Mouse (Mus musculus): ENCODE data around the gene Rem2. TPM values are rescaled to one million over a fixed set of nuclear protein-coding genes. Genes with fewer than 3 reads are reported as not detected.

Gene Rem2
- polyA plus RNA-seq, 1 experiment from 2014 or later, result 39.7 TPM

DNA sequence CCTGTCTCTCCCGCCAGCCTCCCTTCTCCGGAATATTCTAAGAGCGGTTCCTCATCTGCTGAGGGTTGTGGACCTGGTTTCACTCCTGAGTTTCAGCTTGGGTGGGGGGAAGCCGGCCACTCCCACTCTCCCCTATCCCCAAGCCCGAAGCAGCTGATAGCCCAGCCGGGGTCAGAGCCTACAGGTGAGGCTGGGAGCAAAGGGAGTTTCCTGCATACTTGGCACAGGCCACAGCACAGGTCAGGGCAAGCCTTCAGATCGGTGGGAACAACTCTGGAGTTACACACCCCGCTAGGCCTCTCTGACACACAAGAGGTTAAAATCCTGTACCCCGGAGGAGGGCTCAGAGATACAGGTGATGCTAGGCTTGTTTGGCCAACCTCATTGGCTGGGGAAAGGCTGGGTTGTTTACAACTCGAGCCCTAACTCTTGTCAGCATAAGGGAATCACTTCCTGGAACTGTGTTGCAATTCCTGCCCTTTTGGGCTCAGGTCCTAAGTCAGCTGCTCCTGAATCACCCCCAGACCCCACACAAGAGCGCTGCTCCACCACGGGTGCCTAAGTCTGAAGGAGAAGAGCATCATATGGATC, 41.9 kb upstream of the Rem2 start:
- 72% methylated on average over 12 of the region's 12 CpGs for WGBS
- Histone ChIP-seq H3K4me2 (peak overlapping the region; percentile 80), H3K27me3 (peaks cover 18% of the 10 kb centered on the region), H3K36me3 (peaks cover 10% of the 10 kb centered on the region), H3K27ac (replicated peaks) (peak overlapping the region; percentile 88; the same call in 1 of the 2 replicates), H3K4me3 (peak overlapping the region; percentile 52), H3K4me1 (replicated peaks) (peaks cover 40% of the 10 kb centered on the region), H3K9ac (no peak overlapping the region), H3K9me3 (no peaks in the 10 kb centered on the region)
- ATAC-seq (ENCODE audit: low FRiP score, low read depth), result no peak

DNA sequence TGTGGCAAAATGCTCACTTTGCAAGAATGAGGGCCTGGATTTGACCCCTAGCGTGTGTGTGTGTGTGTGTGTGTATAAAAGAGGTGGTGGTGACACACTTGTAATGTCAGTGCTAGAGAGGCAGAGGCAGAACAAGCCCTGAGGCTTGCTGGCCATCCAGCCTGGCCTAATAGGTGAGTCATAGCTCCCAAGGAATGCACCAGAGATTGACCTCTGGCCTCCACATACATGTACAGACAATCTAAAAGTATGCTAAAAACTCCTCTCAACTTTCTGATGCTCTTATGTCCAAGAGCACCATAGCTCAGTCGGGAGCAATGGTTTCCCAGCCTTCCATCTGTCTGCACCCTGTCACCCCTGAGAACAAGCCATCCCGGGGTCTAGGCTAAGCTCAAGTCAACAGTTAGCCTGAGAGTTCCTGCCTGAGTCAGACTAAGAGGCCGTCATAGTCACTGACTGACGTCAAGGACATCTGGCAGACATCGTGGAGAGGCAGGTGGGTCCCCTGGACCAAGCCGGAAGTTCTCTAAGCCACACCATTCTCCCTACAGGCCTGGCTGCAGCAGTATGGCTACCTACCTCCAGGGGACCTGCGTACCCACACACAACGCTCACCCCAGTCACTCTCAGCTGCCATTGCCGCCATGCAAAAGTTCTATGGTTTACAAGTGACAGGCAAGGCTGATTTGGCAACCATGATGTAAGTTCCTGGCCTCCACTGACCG, 40.5 kb upstream of the Rem2 start:
- no peaks in the 10 kb centered on the region for H3K9me3 ChIP-seq
- ATAC-seq (ENCODE audit: low FRiP score, low read depth), result no peak
- no peak overlapping the region for H3K9ac ChIP-seq
- H3K27ac ChIP-seq (replicated peaks), result no peak overlapping the region
- H3K27me3 ChIP-seq, result peaks cover 11% of the 10 kb centered on the region
- H3K36me3 ChIP-seq, result no peaks in the 10 kb centered on the region
- 90% methylated on average over 11 of the region's 11 CpGs for WGBS
- no peak overlapping the region for H3K4me2 ChIP-seq
- no peak overlapping the region for H3K4me3 ChIP-seq
- H3K4me1 ChIP-seq (replicated peaks), result peaks cover 27% of the 10 kb centered on the region

DNA sequence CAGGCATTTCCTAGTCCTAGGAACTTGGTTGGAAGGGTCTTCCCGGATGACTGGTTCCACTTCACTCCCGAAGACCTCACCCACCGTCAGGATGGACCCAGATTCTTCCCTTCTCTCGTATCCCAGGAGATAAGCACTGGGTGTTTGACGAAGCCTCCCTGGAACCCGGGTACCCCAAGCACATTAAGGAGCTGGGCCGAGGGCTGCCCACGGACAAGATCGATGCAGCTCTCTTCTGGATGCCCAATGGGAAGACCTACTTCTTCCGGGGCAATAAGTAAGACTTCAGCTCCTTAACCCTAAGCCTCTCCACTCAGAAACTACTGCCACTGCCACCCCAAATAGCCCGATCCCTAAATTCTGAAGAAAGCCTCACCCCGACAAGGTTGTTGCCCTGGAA, 36.7 kb upstream of the Rem2 start:
- ATAC-seq (ENCODE audit: low FRiP score, low read depth), result no peak
- no peaks in the 10 kb centered on the region for H3K36me3 ChIP-seq
- H3K9ac ChIP-seq, result no peak overlapping the region
- H3K27ac ChIP-seq (replicated peaks), result no peak overlapping the region
- peaks cover 2% of the 10 kb centered on the region; the same call in 1 of the 2 replicates for H3K4me1 ChIP-seq (replicated peaks)
- no peaks in the 10 kb centered on the region for H3K27me3 ChIP-seq
- no peak overlapping the region for H3K4me2 ChIP-seq
- WGBS, result 84% methylated on average over 12 of the region's 12 CpGs
- no peak overlapping the region for H3K4me3 ChIP-seq
- no peaks in the 10 kb centered on the region for H3K9me3 ChIP-seq

DNA sequence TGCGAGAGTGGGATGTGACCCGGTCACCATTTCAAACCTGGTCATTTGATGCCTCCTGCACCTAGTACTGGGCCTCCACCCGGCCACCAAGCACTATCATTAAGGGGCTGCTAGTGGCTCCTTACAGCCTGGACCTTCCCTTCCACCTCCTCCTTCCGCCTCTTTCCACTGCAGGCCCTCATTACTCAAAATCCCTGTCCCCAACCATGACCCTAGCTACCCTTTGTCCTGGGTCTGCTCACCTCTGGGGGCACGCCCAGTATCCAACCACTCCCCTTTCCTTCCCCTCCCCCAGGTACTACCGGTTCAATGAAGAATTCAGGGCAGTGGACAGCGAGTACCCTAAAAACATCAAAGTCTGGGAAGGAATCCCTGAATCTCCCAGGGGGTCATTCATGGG, 36.3 kb upstream of the Rem2 start:
- no peaks in the 10 kb centered on the region for H3K27me3 ChIP-seq
- H3K9ac ChIP-seq, result no peak overlapping the region
- ATAC-seq (ENCODE audit: low FRiP score, low read depth), result no peak
- 67% methylated on average over 7 of the region's 7 CpGs for WGBS
- H3K4me2 ChIP-seq, result no peak overlapping the region
- no peak overlapping the region for H3K27ac ChIP-seq (replicated peaks)
- H3K36me3 ChIP-seq, result no peaks in the 10 kb centered on the region
- H3K4me3 ChIP-seq, result no peak overlapping the region
- H3K9me3 ChIP-seq, result no peaks in the 10 kb centered on the region
- no peaks in the 10 kb centered on the region for H3K4me1 ChIP-seq (replicated peaks)

DNA sequence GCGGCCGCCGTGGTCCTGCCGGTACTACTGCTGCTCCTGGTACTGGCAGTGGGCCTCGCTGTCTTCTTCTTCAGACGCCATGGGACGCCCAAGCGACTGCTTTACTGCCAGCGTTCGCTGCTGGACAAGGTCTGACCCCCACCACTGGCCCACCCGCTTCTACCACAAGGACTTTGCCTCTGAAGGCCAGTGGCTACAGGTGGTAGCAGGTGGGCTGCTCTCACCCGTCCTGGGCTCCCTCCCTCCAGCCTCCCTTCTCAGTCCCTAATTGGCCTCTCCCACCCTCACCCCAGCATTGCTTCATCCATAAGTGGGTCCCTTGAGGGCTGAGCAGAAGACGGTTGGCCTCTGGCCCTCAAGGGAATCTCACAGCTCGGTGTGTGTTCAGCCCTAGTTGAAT, 35.4 kb upstream of the Rem2 start:
- Histone ChIP-seq H3K9me3 (no peaks in the 10 kb centered on the region), H3K27me3 (no peaks in the 10 kb centered on the region), H3K27ac (replicated peaks) (no peak overlapping the region), H3K4me2 (no peak overlapping the region), H3K9ac (no peak overlapping the region), H3K4me3 (no peak overlapping the region), H3K4me1 (replicated peaks) (no peaks in the 10 kb centered on the region), H3K36me3 (no peaks in the 10 kb centered on the region)
- no peak for ATAC-seq (ENCODE audit: low FRiP score, low read depth)
- WGBS, result 94% methylated on average over 14 of the region's 14 CpGs

DNA sequence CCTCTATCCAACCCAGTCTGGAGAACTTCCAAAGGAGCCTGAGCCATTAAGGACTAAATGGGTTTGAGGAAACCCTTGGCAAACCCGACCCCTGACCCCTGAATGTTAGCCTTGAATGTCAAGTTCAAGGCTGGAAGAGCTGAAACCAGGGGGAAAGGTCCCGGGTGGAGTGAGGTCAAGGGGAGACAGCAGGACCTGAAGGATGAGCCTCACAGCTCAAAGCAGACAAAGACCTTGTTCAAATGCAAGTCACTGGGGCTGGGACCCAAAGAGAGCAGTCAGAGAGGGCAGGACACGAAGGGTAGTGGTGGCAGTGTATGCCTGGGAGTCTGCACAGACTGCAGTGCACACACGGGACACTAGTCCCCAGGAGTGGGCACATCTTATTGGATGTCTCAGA, 34.5 kb upstream of the Rem2 start:
- no peak for ATAC-seq (ENCODE audit: low FRiP score, low read depth)
- 76% methylated on average over 4 of the region's 4 CpGs for WGBS
- H3K9ac ChIP-seq, result no peak overlapping the region
- no peaks in the 10 kb centered on the region for H3K27me3 ChIP-seq
- H3K27ac ChIP-seq (replicated peaks), result no peak overlapping the region
- H3K4me2 ChIP-seq, result no peak overlapping the region
- H3K36me3 ChIP-seq, result no peaks in the 10 kb centered on the region
- H3K4me3 ChIP-seq, result no peak overlapping the region
- no peaks in the 10 kb centered on the region for H3K9me3 ChIP-seq
- H3K4me1 ChIP-seq (replicated peaks), result no peaks in the 10 kb centered on the region

DNA sequence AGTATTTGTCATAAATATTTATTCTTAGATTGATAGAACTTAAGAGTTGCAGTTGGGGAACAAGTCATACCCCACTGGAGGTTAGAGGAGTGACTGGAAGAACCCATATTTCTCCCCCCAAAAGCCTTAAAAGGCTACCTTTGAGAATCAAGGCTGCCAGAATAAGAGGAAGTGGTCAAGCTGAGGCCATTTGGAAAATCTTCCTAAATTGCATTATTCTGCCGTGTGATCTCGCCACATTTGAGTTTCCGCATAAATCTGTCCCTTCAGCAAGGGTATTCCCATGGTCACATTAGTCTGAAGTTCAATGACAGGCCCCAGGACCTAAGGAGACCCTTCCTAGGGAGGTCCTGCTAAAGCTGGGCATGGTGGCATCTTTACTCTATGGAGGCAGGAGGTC, 33.4 kb upstream of the Rem2 start:
- H3K4me1 ChIP-seq (replicated peaks), result no peaks in the 10 kb centered on the region
- no peaks in the 10 kb centered on the region for H3K36me3 ChIP-seq
- H3K9ac ChIP-seq, result no peak overlapping the region
- no peak overlapping the region for H3K4me3 ChIP-seq
- H3K9me3 ChIP-seq, result no peaks in the 10 kb centered on the region
- H3K27me3 ChIP-seq, result no peaks in the 10 kb centered on the region
- ATAC-seq (ENCODE audit: low FRiP score, low read depth), result no peak
- no peak overlapping the region for H3K4me2 ChIP-seq
- 85% methylated on average over 3 of the region's 3 CpGs for WGBS
- H3K27ac ChIP-seq (replicated peaks), result no peak overlapping the region

GRCm38 (mm10) chr14:54443196-54443595, 32.7 kb upstream of the Rem2 start:
- Histone ChIP-seq H3K4me3 (no peak overlapping the region), H3K36me3 (no peaks in the 10 kb centered on the region), H3K4me1 (replicated peaks) (no peaks in the 10 kb centered on the region), H3K27me3 (no peaks in the 10 kb centered on the region), H3K4me2 (no peak overlapping the region), H3K9ac (no peak overlapping the region), H3K27ac (replicated peaks) (no peak overlapping the region), H3K9me3 (no peaks in the 10 kb centered on the region)
- 29% methylated on average over 3 of the region's 3 CpGs for WGBS
- ATAC-seq (ENCODE audit: low FRiP score, low read depth), result no peak; the same call in 1 of the 2 replicates

- WGBS, result 67% methylated on average over 15 of the region's 15 CpGs
- Histone ChIP-seq H3K27me3 (no peaks in the 10 kb centered on the region), H3K9ac (no peak overlapping the region), H3K4me3 (no peak overlapping the region), H3K36me3 (no peaks in the 10 kb centered on the region), H3K27ac (replicated peaks) (no peak overlapping the region), H3K4me2 (no peak overlapping the region), H3K4me1 (replicated peaks) (no peaks in the 10 kb centered on the region), H3K9me3 (no peaks in the 10 kb centered on the region)
- no peak for ATAC-seq (ENCODE audit: low FRiP score, low read depth)
These were observed 31.9 kb upstream of the Rem2 start for GRCm38 (mm10) chr14:54443712-54444618.

DNA sequence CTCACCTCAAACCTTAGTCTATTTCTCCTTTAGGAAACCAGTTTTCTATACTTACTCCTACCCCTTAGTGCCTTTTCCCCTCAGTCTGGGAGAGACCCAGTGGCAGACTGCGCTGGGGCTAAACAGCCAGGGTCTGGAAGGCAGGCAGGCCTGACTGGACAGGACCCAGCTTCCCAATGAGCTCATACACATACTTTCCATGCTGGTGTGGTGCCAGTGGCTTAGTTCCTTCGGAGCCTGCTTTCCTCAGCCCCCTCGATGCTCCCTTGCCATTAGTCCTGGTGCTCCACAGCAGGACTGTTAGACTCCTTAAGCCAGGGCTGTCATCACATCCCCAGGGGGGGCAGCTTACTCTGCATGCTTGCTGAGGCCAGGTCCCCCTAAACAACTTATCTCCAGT, 30.4 kb upstream of the Rem2 start:
- Histone ChIP-seq H3K27me3 (no peaks in the 10 kb centered on the region), H3K9ac (no peak overlapping the region), H3K4me1 (replicated peaks) (no peaks in the 10 kb centered on the region), H3K36me3 (no peaks in the 10 kb centered on the region), H3K27ac (replicated peaks) (no peak overlapping the region), H3K9me3 (no peaks in the 10 kb centered on the region), H3K4me2 (no peak overlapping the region), H3K4me3 (no peak overlapping the region)
- no peak for ATAC-seq (ENCODE audit: low FRiP score, low read depth)
- 64% methylated on average over 3 of the region's 3 CpGs for WGBS

DNA sequence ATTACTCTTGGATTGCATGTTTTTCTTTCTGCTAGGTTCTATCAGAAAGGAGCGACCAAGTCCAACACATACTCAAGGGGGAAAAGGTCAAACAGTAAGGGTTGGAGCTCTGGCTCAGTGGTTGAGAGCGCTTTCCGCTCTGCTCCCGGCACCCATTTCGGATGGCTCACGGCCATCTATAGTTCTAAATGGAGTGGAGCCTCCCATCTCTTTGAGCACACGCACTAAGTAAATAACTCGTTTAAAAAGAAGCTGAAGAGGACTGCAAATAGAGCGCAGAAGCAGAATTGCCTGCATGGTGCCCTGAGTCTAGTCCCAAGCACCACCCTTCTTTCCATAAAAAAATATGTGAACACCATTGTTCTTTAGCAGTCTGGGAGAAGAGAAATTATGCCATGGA, 22.3 kb upstream of the Rem2 start:
- ATAC-seq (ENCODE audit: low FRiP score, low read depth), result no peak
- H3K9ac ChIP-seq, result no peak overlapping the region
- H3K4me2 ChIP-seq, result no peak overlapping the region
- H3K27me3 ChIP-seq, result no peaks in the 10 kb centered on the region
- no peak overlapping the region for H3K27ac ChIP-seq (replicated peaks)
- 89% methylated on average over 9 of the region's 9 CpGs for WGBS
- no peaks in the 10 kb centered on the region for H3K36me3 ChIP-seq
- H3K4me1 ChIP-seq (replicated peaks), result no peaks in the 10 kb centered on the region
- H3K4me3 ChIP-seq, result no peak overlapping the region
- H3K9me3 ChIP-seq, result no peaks in the 10 kb centered on the region

Data from hindbrain, embryonic 15.5 days (tissue).